Mouse (Mus musculus) liver, embryonic 14.5 days (tissue): ENCODE results near the gene Rara. TPM values are rescaled to one million over a fixed set of nuclear protein-coding genes. Genes with fewer than 3 reads are reported as not detected.

ENCODE experiments used
- ATAC-seq: fragments of 200-750 bp; cut with Nextera tagmentation; 2 replicates; pipeline ENCODE4 v1.8.0; 2017; ENCODE audit warnings: moderate number of reproducible peaks, mild to moderate bottlenecking, moderate library complexity; ENCODE audit not compliant: insufficient read depth
- DNase-seq, 3 experiments: peaks; one replicate each; pipeline ENCODE4 v3.0.0-alpha.2; 2012 to 2013; ENCODE audit warnings: low read depth in 3 of 3, low spot score in 3 of 3
- H3K27ac ChIP-seq: fragments of 300-500 bp; sonication (generic); 2 replicates; pipeline ENCODE4 v1.5.1; 2014; ENCODE audit warnings: moderate library complexity, mild to moderate bottlenecking, control low read depth, inconsistent platforms
- H3K27me3 ChIP-seq: fragments of 300-500 bp; sonication (generic); 2 replicates; pipeline ENCODE4 v1.6.1; 2014; ENCODE audit warnings: mild to moderate bottlenecking, low read length, moderate library complexity; ENCODE audit not compliant: control insufficient read depth, insufficient read depth
- H3K36me3 ChIP-seq: fragments of 300-500 bp; sonication (generic); replicated peaks from 2 replicates; pipeline ENCODE4 v1.6.1; 2014; ENCODE audit warnings: low read depth; ENCODE audit not compliant: control insufficient read depth, insufficient read depth
- H3K4me1 ChIP-seq, 2 experiments: fragments of 200-500 bp in 1 of 2; fragments of 300-500 bp in 1 of 2; sonication (generic) in 1 of 2; replicated peaks; 2 replicates each; pipeline ENCODE4 v1.6.1; 2012 to 2014; ENCODE audit warnings: antibody characterized with exemption in 1 of 2, inconsistent platforms in 1 of 2, low read length in 1 of 2; ENCODE audit not compliant: control insufficient read depth in 2 of 2, insufficient read depth in 2 of 2
- H3K4me2 ChIP-seq: fragments of 300-500 bp; sonication (generic); 2 replicates; pipeline ENCODE4 v1.6.1; 2014; ENCODE audit warnings: low read depth, mild to moderate bottlenecking, control low read depth, moderate library complexity
- H3K4me3 ChIP-seq, 2 experiments: fragments of 200-500 bp in 1 of 2; fragments of 300-500 bp in 1 of 2; sonication (generic) in 1 of 2; 2 replicates each; pipeline ENCODE4 v1.5.1; 2012 to 2014; ENCODE audit warnings: low read depth in 2 of 2, low read length in 2 of 2, mild to moderate bottlenecking in 2 of 2, control low read depth in 1 of 2, inconsistent platforms in 1 of 2, moderate library complexity in 1 of 2; ENCODE audit not compliant: insufficient read depth in 1 of 2
- H3K9ac ChIP-seq: fragments of 300-500 bp; sonication (generic); replicated peaks from 2 replicates; pipeline ENCODE4 v1.6.1; 2014; ENCODE audit warnings: mild to moderate bottlenecking, control low read depth, moderate library complexity
- H3K9me3 ChIP-seq: fragments of 300-500 bp; sonication (generic); 2 replicates; pipeline ENCODE4 v1.6.1; 2016; ENCODE audit warnings: low read length, mixed read lengths; ENCODE audit not compliant: control insufficient read depth
- CTCF ChIP-seq: IDR thresholded peaks from 2 replicates; pipeline ENCODE4 v1.5.1; 2016; ENCODE audit warnings: antibody characterized with exemption, low read depth, control low read depth
- EP300 ChIP-seq: IDR thresholded peaks from 2 replicates; pipeline ENCODE4 v1.6.1; 2016; ENCODE audit warnings: antibody characterized with exemption, low read depth
- WGBS: fragments of 180-500 bp; shearing (Covaris S2); extraction: QIAGEN DNeasy Blood & Tissue Kit; methylation state at CpG from one replicate; pipeline ENCODE4 v1.1.7; 2014; ENCODE audit not compliant: insufficient replicate concordance; 5-methylcytosine and 5-hydroxymethylcytosine counted together
- polyA plus RNA-seq, 2 experiments: library from polyadenylated mRNA; depleted of rRNA in 1 of 2; stranded (reverse) in 1 of 2; unstranded in 1 of 2; fragments of >200 nt; fragmentation: Nextera tagmentation in 1 of 2; extraction: Ambion mirVana in 1 of 2; gene quantifications; 2 replicates each; pipeline versions ENCODE4 v1.2.1 to v1.2.3; 2012 to 2014

Gene Rara
- polyA plus RNA-seq, 2 experiments, result 1.9 to 3.2 TPM

- peak overlapping the region; percentile 14; the same call in 1 of the 2 replicates for H3K9ac ChIP-seq
- DNase-seq (no peak), ATAC-seq (peak; percentile 7; the same call in 1 of the 2 replicates)
- H3K4me3 ChIP-seq, result peak overlapping the region; percentile 59 to 66
- H3K9me3 ChIP-seq, result no peaks in the 10 kb centered on the region
- H3K27me3 ChIP-seq, result peaks cover 44% of the 10 kb centered on the region
- no peaks in the 10 kb centered on the region for H3K36me3 ChIP-seq
- H3K4me2 ChIP-seq, result peak overlapping the region; percentile 73
- H3K4me1 ChIP-seq, result peaks cover 5 to 23% of the 10 kb centered on the region in 2 experiments; a peak in 3 of 4 replicates
- TF ChIP-seq CTCF (no peak), EP300 (no peak)
- WGBS, result 1% methylated on average over 39 of the region's 39 CpGs
- no peak overlapping the region for H3K27ac ChIP-seq
Observed at GRCm38 (mm10) chr11:98937914-98938694, 10.5 kb downstream of the Rara start.

DNA sequence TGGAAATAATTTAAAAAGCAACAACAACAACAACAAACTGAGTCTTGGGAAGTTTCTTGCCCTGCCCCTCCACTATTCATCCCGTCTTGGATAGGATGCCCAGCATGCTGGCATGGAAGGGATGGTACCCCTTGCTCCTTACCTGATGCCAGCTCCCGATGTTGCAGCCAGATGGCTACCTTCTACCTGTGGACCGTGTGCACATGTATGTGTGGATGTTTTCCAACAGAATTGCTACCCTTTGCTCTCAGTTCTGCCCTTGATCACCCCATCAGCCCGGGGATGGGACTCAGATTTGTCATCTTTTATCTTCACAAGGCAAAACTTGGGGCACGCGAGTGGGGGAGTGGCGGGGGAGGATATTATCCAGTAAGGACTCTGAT is 11.1 kb downstream of the Rara start:
- WGBS, result 39% methylated on average over 7 of the region's 7 CpGs
- Histone ChIP-seq H3K4me1 (peaks cover 5 to 26% of the 10 kb centered on the region in 2 experiments; a peak in 3 of 4 replicates), H3K27me3 (peaks cover 44% of the 10 kb centered on the region), H3K36me3 (no peaks in the 10 kb centered on the region), H3K27ac (no peak overlapping the region), H3K4me2 (peak overlapping the region; percentile 73), H3K9me3 (no peaks in the 10 kb centered on the region), H3K9ac (no peak overlapping the region), H3K4me3 (peak overlapping the region in 1 of 2 experiments; percentile 59; a peak in 2 of 4 replicates)
- DNase-seq (no peak), ATAC-seq (no peak)
- no peak for TF ChIP-seq EP300
- TF ChIP-seq CTCF, result 0 out of 2 replicates have a peak, but pooled peaks have one; percentile 4

GRCm38 (mm10) chr11:98939084-98939952 is 11.7 kb downstream of the Rara start:
- Histone ChIP-seq H3K9me3 (no peaks in the 10 kb centered on the region), H3K27ac (no peak overlapping the region), H3K4me2 (peak overlapping the region; percentile 73), H3K36me3 (no peaks in the 10 kb centered on the region), H3K27me3 (peaks cover 41% of the 10 kb centered on the region), H3K4me3 (no peak overlapping the region), H3K9ac (no peak overlapping the region), H3K4me1 (peaks cover 5 to 32% of the 10 kb centered on the region in 2 experiments; a peak in 3 of 4 replicates)
- no peak for DNase-seq
- ATAC-seq, result no peak
- WGBS, result 48% methylated on average over 15 of the region's 15 CpGs
- TF ChIP-seq EP300 (no peak), CTCF (no peak)

DNA sequence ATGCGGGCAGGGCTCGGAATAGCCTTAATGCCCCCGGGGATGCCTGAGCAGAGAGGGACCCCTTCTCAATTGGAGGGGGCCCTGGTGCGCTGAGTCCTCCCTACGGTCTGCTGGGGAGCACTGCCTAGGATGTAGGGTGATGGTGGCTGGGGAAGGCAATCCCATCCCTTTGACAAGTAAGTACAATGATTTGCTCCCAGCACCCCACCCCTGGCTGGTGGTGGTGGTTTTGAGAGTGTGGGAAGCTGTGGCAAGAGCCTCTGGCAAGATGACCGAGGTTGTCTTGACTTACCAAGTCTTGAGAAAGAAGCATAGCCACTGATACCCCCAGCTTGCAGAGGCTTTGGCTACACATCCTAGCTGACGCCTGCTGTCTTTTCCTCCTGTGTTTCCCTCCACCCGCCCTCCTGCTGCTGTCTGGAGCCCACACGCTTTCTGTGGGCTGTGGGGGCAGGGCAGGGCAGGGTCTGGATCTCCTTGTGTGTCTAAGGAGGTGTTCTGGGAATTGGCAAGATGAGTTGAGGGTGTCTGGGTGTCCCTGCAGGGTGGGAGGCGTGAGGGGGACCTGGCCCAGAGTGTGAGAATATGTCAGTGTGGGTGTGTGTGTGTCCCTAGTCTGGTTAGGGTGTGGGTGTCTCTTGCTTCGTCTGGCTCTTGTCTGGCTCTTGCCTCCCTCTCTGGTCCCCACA is 12.5 kb downstream of the Rara start:
- no peaks in the 10 kb centered on the region for H3K36me3 ChIP-seq
- no peak overlapping the region for H3K9ac ChIP-seq
- no peak overlapping the region for H3K4me2 ChIP-seq
- H3K4me1 ChIP-seq, result peaks cover 5 to 40% of the 10 kb centered on the region in 2 experiments; a peak in 3 of 4 replicates
- no peak overlapping the region for H3K27ac ChIP-seq
- ATAC-seq, result no peak
- peaks cover 35% of the 10 kb centered on the region for H3K27me3 ChIP-seq
- H3K4me3 ChIP-seq, result no peak overlapping the region
- WGBS, result 45% methylated on average over 11 of the region's 11 CpGs
- no peak for DNase-seq
- no peaks in the 10 kb centered on the region for H3K9me3 ChIP-seq
- no peak for TF ChIP-seq EP300
- no peak for TF ChIP-seq CTCF
